Mouse (Mus musculus): ENCODE data around the gene Mettl7a3. TPM values are rescaled to one million over a fixed set of nuclear protein-coding genes. Genes with fewer than 3 reads are reported as not detected.
"Not testable (repeated sequence)": the region's sequence is repeated elsewhere in the genome, so short reads cannot be mapped to it uniquely, and the experiment has no call there.

Mettl7a3 gene
- polyA plus RNA-seq, 1 experiment from 2014 or later, result 0.09 TPM

DNA sequence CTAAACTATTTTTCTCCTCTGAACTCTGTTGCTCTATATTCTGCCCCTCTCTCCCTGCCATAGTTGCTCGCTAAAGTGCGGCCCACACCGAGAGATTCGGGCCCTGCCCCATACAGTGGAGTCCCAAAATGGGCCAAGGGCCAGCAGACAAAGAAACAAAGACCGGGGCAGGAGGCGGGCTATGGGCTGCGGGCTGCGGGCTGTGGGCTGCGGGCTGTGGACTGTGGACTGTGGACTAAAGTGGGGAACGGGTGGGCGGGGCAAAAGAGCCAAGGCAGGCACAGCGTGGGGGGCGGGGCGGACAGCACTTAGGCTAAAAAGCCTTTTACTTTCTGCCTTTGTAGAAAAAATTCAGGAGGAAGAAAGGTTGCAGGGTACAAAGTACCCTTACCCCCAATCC, 12.0 kb downstream of the Mettl7a3 start:
- Histone ChIP-seq H3K9ac (ENCODE audit: low read depth, low read length) (no peak overlapping the region), H3K4me2 (ENCODE audit: low read length) (no peak overlapping the region), H3K36me3 (ENCODE audit: control insufficient read depth, insufficient read depth, low read length) (no peaks in the 10 kb centered on the region), H3K9me3 (ENCODE audit: control insufficient read depth, low read length) (peaks cover 4% of the 10 kb centered on the region; the same call in 1 of the 2 replicates), H3K4me1 (ENCODE audit: control insufficient read depth, insufficient read depth, low read depth, low read length) (no peaks in the 10 kb centered on the region), H3K27ac (ENCODE audit: low read depth, low read length) (no peak overlapping the region), H3K4me3 (ENCODE audit: low read length) (no peak overlapping the region), H3K27me3 (replicated peaks; ENCODE audit: control insufficient read depth, insufficient read depth, low read length) (no peaks in the 10 kb centered on the region)
- no peak for ATAC-seq
- WGBS, result 60% methylated on average over 14 of the region's 14 CpGs

DNA sequence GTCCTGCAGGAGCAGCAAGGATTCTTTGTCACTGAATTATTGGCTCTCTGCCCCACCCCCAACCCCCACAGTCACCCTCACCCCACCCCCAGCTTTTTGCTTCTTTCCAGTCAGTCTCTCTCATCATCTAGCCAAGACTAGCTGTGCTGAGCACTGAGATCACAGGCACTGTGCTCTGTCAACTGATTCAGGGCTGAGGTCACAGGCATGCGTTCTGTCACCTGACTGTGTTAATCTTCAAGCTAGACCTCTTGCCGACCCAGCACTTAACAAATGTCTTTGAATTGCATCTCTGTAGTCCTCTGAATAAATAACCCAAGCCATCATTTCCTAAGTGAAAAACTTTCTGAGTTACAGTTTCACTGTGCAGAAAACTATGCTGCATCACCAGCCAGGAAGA, 14.8 kb downstream of the Mettl7a3 start:
- Histone ChIP-seq H3K27ac (ENCODE audit: low read depth, low read length) (no peak overlapping the region), H3K9ac (ENCODE audit: low read depth, low read length) (no peak overlapping the region), H3K9me3 (ENCODE audit: control insufficient read depth, low read length) (peaks cover 4% of the 10 kb centered on the region; the same call in 1 of the 2 replicates), H3K36me3 (ENCODE audit: control insufficient read depth, insufficient read depth, low read length) (no peaks in the 10 kb centered on the region), H3K4me2 (ENCODE audit: low read length) (no peak overlapping the region), H3K4me1 (ENCODE audit: control insufficient read depth, insufficient read depth, low read depth, low read length) (no peaks in the 10 kb centered on the region), H3K27me3 (replicated peaks; ENCODE audit: control insufficient read depth, insufficient read depth, low read length) (no peaks in the 10 kb centered on the region), H3K4me3 (ENCODE audit: low read length) (no peak overlapping the region)
- no peak for ATAC-seq
- WGBS, result 58% methylated on average over 2 of the region's 2 CpGs

GRCm38 (mm10) chr15:100351501-100352060, 16.9 kb downstream of the Mettl7a3 start:
- no peaks in the 10 kb centered on the region for H3K36me3 ChIP-seq (ENCODE audit: control insufficient read depth, insufficient read depth, low read length)
- 82% methylated on average over 6 of the region's 6 CpGs for WGBS
- no peak overlapping the region for H3K4me3 ChIP-seq (ENCODE audit: low read length)
- H3K4me2 ChIP-seq (ENCODE audit: low read length), result no peak overlapping the region
- H3K4me1 ChIP-seq (ENCODE audit: control insufficient read depth, insufficient read depth, low read depth, low read length), result no peaks in the 10 kb centered on the region
- no peak overlapping the region for H3K9ac ChIP-seq (ENCODE audit: low read depth, low read length)
- no peaks in the 10 kb centered on the region for H3K27me3 ChIP-seq (replicated peaks; ENCODE audit: control insufficient read depth, insufficient read depth, low read length)
- H3K27ac ChIP-seq (ENCODE audit: low read depth, low read length), result no peak overlapping the region
- no peak for ATAC-seq
- no peaks in the 10 kb centered on the region for H3K9me3 ChIP-seq (ENCODE audit: control insufficient read depth, low read length)

DNA sequence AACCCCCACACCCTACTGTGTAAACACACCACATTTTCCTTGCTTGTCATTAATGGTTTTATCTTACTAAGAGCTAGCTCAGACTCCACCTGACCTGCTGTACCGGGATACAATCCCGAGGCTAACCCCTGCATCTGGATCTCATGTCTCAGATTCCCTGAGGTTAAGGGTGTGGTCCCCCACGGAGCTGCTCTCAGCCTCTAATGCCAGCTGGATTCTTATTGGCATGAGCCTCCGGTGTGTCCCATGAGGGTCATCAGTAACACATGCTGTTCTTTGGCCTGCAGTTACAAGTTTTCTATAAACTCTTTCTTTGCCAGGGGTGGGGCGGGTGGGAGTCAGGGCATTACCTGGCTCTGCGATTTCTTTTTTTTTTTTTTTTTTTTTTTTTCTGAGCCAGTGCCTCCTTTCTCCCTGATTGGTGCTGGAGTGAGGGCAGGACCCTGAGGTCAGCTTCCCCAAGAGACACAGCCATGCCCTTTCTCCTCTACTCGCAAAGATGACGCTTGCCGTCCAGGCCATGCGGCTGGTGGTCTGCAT, 18.1 kb downstream of the Mettl7a3 start, which contains the start of the genes Methig1 and Mettl7a2:
Methig1 (plus strand) TSS at position 439 of the 540 bp plus-strand sequence.
Mettl7a2 (plus strand) TSS at position 490 of the 540 bp plus-strand sequence.
- Histone ChIP-seq H3K27me3 (replicated peaks; ENCODE audit: control insufficient read depth, insufficient read depth, low read length) (no peaks in the 10 kb centered on the region), H3K4me3 (ENCODE audit: low read length) (no peak within 1 kb of the TSS), H3K27ac (ENCODE audit: low read depth, low read length) (no peak within 1 kb of the TSS), H3K4me1 (ENCODE audit: control insufficient read depth, insufficient read depth, low read depth, low read length) (no peaks in the 10 kb centered on the region), H3K4me2 (ENCODE audit: low read length) (no peak within 1 kb of the TSS), H3K9ac (ENCODE audit: low read depth, low read length) (no peak within 1 kb of the TSS), H3K36me3 (ENCODE audit: control insufficient read depth, insufficient read depth, low read length) (no peaks in the 10 kb centered on the region), H3K9me3 (ENCODE audit: control insufficient read depth, low read length) (no peaks in the 10 kb centered on the region)
- ATAC-seq, result no peak
- WGBS, result 84% methylated on average over 10 of the region's 10 CpGs

GRCm38 (mm10) chr15:100353399-100353798, 18.7 kb downstream of the Mettl7a3 start:
- not testable (repeated sequence) for H3K4me1 ChIP-seq (ENCODE audit: control insufficient read depth, insufficient read depth, low read depth, low read length); H3K27me3 ChIP-seq (replicated peaks; ENCODE audit: control insufficient read depth, insufficient read depth, low read length); H3K9me3 ChIP-seq (ENCODE audit: control insufficient read depth, low read length); H3K4me3 ChIP-seq (ENCODE audit: low read length); H3K9ac ChIP-seq (ENCODE audit: low read depth, low read length); ATAC-seq; H3K36me3 ChIP-seq (ENCODE audit: control insufficient read depth, insufficient read depth, low read length); H3K4me2 ChIP-seq (ENCODE audit: low read length); H3K27ac ChIP-seq (ENCODE audit: low read depth, low read length)
- WGBS, result 94% methylated on average over 10 of the region's 22 CpGs

DNA sequence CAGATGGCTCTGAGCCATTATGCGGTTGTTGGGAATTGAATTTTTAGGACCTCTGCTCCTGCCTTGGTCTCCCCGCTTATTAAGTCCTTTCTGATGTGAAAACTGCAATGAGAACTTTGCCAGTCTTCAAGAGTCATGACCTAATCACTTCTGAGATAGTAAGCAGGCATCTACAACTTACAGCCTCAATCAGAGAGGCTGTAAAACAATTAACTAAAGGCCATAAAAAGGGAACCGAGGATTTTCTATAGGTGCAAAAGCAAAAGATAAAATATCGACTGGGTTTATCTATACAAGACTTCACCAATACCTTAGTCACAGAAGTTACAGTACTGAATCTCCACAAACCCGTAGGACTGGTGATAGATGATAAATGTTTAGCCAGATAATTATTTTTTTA, 21.1 kb downstream of the Mettl7a3 start:
- H3K27ac ChIP-seq (ENCODE audit: low read depth, low read length), result no peak overlapping the region
- no peaks in the 10 kb centered on the region for H3K9me3 ChIP-seq (ENCODE audit: control insufficient read depth, low read length)
- no peak overlapping the region for H3K9ac ChIP-seq (ENCODE audit: low read depth, low read length)
- H3K27me3 ChIP-seq (replicated peaks; ENCODE audit: control insufficient read depth, insufficient read depth, low read length), result no peaks in the 10 kb centered on the region
- no peak for ATAC-seq
- no peak overlapping the region for H3K4me3 ChIP-seq (ENCODE audit: low read length)
- H3K4me2 ChIP-seq (ENCODE audit: low read length), result no peak overlapping the region
- H3K36me3 ChIP-seq (ENCODE audit: control insufficient read depth, insufficient read depth, low read length), result no peaks in the 10 kb centered on the region
- H3K4me1 ChIP-seq (ENCODE audit: control insufficient read depth, insufficient read depth, low read depth, low read length), result no peaks in the 10 kb centered on the region
- WGBS, result 86% methylated on average over 5 of the region's 5 CpGs

DNA sequence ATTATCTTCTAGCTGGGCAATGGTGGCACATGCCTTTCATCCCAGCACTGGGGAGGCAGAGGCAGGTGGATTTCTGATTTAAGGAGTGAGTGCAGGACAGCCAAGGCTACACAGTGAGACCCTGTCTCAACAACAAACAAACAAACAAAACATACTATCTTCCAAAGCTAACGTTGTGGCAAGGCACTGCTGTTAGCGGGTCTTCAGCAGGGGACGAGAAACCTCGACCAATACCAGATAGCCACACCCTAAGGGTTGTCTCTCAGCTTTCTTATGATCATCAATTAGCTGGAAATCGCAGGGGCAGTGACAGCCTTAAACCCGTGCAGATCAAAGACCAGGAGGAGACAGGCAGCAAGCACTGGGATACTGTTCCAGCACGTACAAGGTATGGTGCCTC, 29.5 kb downstream of the Mettl7a3 start, which contains the start of gene Higd1c:
Higd1c (plus strand) TSS at position 301 of the 400 bp plus-strand sequence.
- H3K9ac ChIP-seq (ENCODE audit: low read depth, low read length), result no peak within 1 kb of the TSS
- WGBS, result 71% methylated on average over 7 of the region's 7 CpGs
- no peak within 1 kb of the TSS for H3K4me2 ChIP-seq (ENCODE audit: low read length)
- no peak within 1 kb of the TSS for H3K4me3 ChIP-seq (ENCODE audit: low read length)
- H3K27me3 ChIP-seq (replicated peaks; ENCODE audit: control insufficient read depth, insufficient read depth, low read length), result no peaks in the 10 kb centered on the region
- no peak for ATAC-seq
- no peaks in the 10 kb centered on the region for H3K9me3 ChIP-seq (ENCODE audit: control insufficient read depth, low read length)
- no peak within 1 kb of the TSS for H3K27ac ChIP-seq (ENCODE audit: low read depth, low read length)
- H3K36me3 ChIP-seq (ENCODE audit: control insufficient read depth, insufficient read depth, low read length), result no peaks in the 10 kb centered on the region
- no peaks in the 10 kb centered on the region for H3K4me1 ChIP-seq (ENCODE audit: control insufficient read depth, insufficient read depth, low read depth, low read length)

DNA sequence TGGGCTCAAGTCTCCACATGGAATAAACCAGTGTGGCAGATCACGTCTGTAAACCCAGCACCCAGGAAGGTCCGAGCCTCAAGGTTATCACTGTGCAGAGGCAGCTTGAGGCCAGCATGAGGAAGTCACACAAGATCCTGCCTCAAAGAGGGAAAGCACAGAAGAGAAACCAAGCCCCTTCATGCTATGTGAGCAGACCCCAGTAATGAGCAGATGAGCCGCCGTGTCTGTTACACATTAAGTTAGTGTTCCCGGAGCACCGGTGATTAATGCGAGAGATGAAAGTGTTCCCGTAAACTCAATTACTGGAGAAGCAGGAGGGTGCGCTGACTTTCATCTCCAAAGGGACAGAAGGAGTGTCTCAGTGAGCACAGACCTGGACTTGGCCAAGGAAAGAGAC, 31.2 kb downstream of the Mettl7a3 start:
- H3K9me3 ChIP-seq (ENCODE audit: control insufficient read depth, low read length); H3K36me3 ChIP-seq (ENCODE audit: control insufficient read depth, insufficient read depth, low read length); H3K9ac ChIP-seq (ENCODE audit: low read depth, low read length); H3K27me3 ChIP-seq (replicated peaks; ENCODE audit: control insufficient read depth, insufficient read depth, low read length); H3K4me2 ChIP-seq (ENCODE audit: low read length); H3K27ac ChIP-seq (ENCODE audit: low read depth, low read length); ATAC-seq; H3K4me1 ChIP-seq (ENCODE audit: control insufficient read depth, insufficient read depth, low read depth, low read length); H3K4me3 ChIP-seq (ENCODE audit: low read length): not testable (repeated sequence)
- 53% methylated on average over 9 of the region's 9 CpGs for WGBS

GRCm38 (mm10) chr15:100367119-100367518, 32.4 kb downstream of the Mettl7a3 start:
- no peak overlapping the region for H3K27ac ChIP-seq (ENCODE audit: low read depth, low read length)
- no peaks in the 10 kb centered on the region for H3K27me3 ChIP-seq (replicated peaks; ENCODE audit: control insufficient read depth, insufficient read depth, low read length)
- H3K4me3 ChIP-seq (ENCODE audit: low read length), result no peak overlapping the region
- 72% methylated on average over 7 of the region's 7 CpGs for WGBS
- no peak for ATAC-seq
- H3K9ac ChIP-seq (ENCODE audit: low read depth, low read length), result no peak overlapping the region
- no peaks in the 10 kb centered on the region for H3K4me1 ChIP-seq (ENCODE audit: control insufficient read depth, insufficient read depth, low read depth, low read length)
- no peak overlapping the region for H3K4me2 ChIP-seq (ENCODE audit: low read length)
- no peaks in the 10 kb centered on the region for H3K9me3 ChIP-seq (ENCODE audit: control insufficient read depth, low read length)
- no peaks in the 10 kb centered on the region for H3K36me3 ChIP-seq (ENCODE audit: control insufficient read depth, insufficient read depth, low read length)
